In genomic region chr12:108003483-108003882, GRCm38 (mm10) we compare ENCODE assay signal across 8 mouse cellular contexts. TPM values are rescaled to one million over a fixed set of nuclear protein-coding genes. Genes with fewer than 3 reads are reported as not detected.
DNase-seq lines count a peak whose midpoint lies in the region; ATAC-seq and TF ChIP-seq lines count a peak whose summit lies in the region.

Gene Bcl11b, minus strand, starts transcription at chr12:108003602.

- TF ChIP-seq CTCF in cerebellum, adult 2 months (IDR thresholded peaks at IDR 0.05; ENCODE audit: borderline replicate concordance, insufficient read depth, low read depth, low read length): no peak

- intact Hi-C loops in gastrocnemius, postnatal 14 days (cut with DNase I; ENCODE audit: low total_unique reads): no loop called here

- peaks cover 21% of the 10 kb centered on the region; the same call in 1 of the 2 replicates for H3K27me3 ChIP-seq in cerebellum, adult 2 months (ENCODE audit: control insufficient read depth, insufficient read depth, low read length)
- H3K27me3 ChIP-seq in neural tube, embryonic 11.5 days (ENCODE audit: control insufficient read depth, insufficient read depth, low read length): peaks cover 13% of the 10 kb centered on the region
- peaks cover 14% of the 10 kb centered on the region for H3K27me3 ChIP-seq in neural tube, embryonic 12.5 days (replicated peaks)

- no peak for TF ChIP-seq POLR2A in cerebellum, adult 2 months (IDR thresholded peaks at IDR 0.05; ENCODE audit: borderline replicate concordance, insufficient read depth, low read length)

- H3K9ac ChIP-seq in neural tube, embryonic 11.5 days (ENCODE audit: low read length): peak within 1 kb of the TSS; percentile 98
- H3K9ac ChIP-seq in neural tube, embryonic 12.5 days: peak within 1 kb of the TSS; percentile 93

- no peak; the same call in 1 of the 2 replicates for ATAC-seq in neural tube, embryonic 11.5 days (ENCODE audit: insufficient read depth, low FRiP score, low TSS enrichment)
- no peak for ATAC-seq in neural tube, embryonic 12.5 days (ENCODE audit: low FRiP score, low read depth)
- ATAC-seq in erythroid progenitor cell, adult 5-6 weeks (replicated peaks; ENCODE audit: low FRiP score, poor library complexity, severe bottlenecking): no peak

- H3K9me3 ChIP-seq in neural tube, embryonic 11.5 days (ENCODE audit: control insufficient read depth, low read length): no peaks in the 10 kb centered on the region
- no peaks in the 10 kb centered on the region for H3K9me3 ChIP-seq in neural tube, embryonic 12.5 days

- 3% methylated on average over 19 of the region's 19 CpGs for WGBS in cerebellum, adult 2 months
- under 1% methylated on average over 19 of the region's 19 CpGs for WGBS in neural tube, embryonic 11.5 days
- WGBS in neural tube, embryonic 12.5 days: under 1% methylated on average over 19 of the region's 19 CpGs

- no peaks in the 10 kb centered on the region for H3K36me3 ChIP-seq in neural tube, embryonic 11.5 days (ENCODE audit: control insufficient read depth, insufficient read depth, low read length)
- no peaks in the 10 kb centered on the region for H3K36me3 ChIP-seq in neural tube, embryonic 12.5 days

- H3K27ac ChIP-seq in cerebellum, adult 2 months (ENCODE audit: insufficient read depth, low read length): no peak within 1 kb of the TSS
- peak within 1 kb of the TSS; percentile 96 for H3K27ac ChIP-seq in neural tube, embryonic 11.5 days (ENCODE audit: low read depth, low read length)
- H3K27ac ChIP-seq in neural tube, embryonic 12.5 days: peak within 1 kb of the TSS; percentile 92

- no peak for DNase-seq in cerebellum, adult 2 months
- no peak for DNase-seq in cerebellum, postnatal 14 days
- no peak for DNase-seq in neural tube, embryonic 11.5 days (ENCODE audit: low spot score)
- no peak for DNase-seq in neural tube, embryonic 10.5 days (ENCODE audit: extremely low spot score, low spot score)
- no peak for DNase-seq in layer of hippocampus, postnatal 36 days
- no peak for DNase-seq in gastrocnemius, postnatal 14 days

- H3K4me1 ChIP-seq in cerebellum, adult 2 months (ENCODE audit: control insufficient read depth, insufficient read depth, low read length): no peaks in the 10 kb centered on the region
- peaks cover 9% of the 10 kb centered on the region for H3K4me1 ChIP-seq in neural tube, embryonic 11.5 days (ENCODE audit: control insufficient read depth, insufficient read depth, low read length)
- H3K4me1 ChIP-seq in neural tube, embryonic 12.5 days: peaks cover 29% of the 10 kb centered on the region

- peak within 1 kb of the TSS; percentile 22 for H3K4me3 ChIP-seq in cerebellum, adult 2 months (replicated peaks; ENCODE audit: insufficient read depth, low read depth, low read length)
- H3K4me3 ChIP-seq in neural tube, embryonic 11.5 days (ENCODE audit: low read depth, low read length): peak within 1 kb of the TSS; percentile 89
- H3K4me3 ChIP-seq in neural tube, embryonic 12.5 days: peak within 1 kb of the TSS; percentile 81

- H3K4me2 ChIP-seq in neural tube, embryonic 11.5 days (ENCODE audit: low read depth): peak within 1 kb of the TSS; percentile 87
- peak within 1 kb of the TSS; percentile 81 for H3K4me2 ChIP-seq in neural tube, embryonic 12.5 days (replicated peaks)

RNA-seq across cellular contexts. Expression of gene Bcl11b, which starts in this region (rescaled TPM):
- polyA plus RNA-seq in cerebellum, adult 2 months (2012; rRNA removed): 1.9 and 2.5 TPM in 2 replicates
- 9.4 and 9.5 TPM in 2 replicates for polyA plus RNA-seq in neural tube, embryonic 11.5 days (2014; fragmentation: Nextera tagmentation; extraction: Ambion mirVana)
- total RNA-seq in layer of hippocampus, postnatal 36 days (2021): 100 to 1,000 TPM; 134 to 137 TPM
- polyA plus RNA-seq in neural tube, embryonic 12.5 days (2016; fragmentation: Nextera tagmentation; extraction: Ambion mirVana): 25.9 and 27.1 TPM in 2 replicates
- total RNA-seq in erythroid progenitor cell, adult 5-6 weeks (2015; ENCODE audit: low replicate concordance): 0.72 and 1.3 TPM in 2 replicates
- total RNA-seq in erythroid progenitor cell, adult 5-6 weeks (2017; ENCODE audit: low replicate concordance): 0.38 and 1.3 TPM in 2 replicates
- under 1 TPM; 0.06 to 0.11 TPM for total RNA-seq in gastrocnemius, postnatal 14 days (2021)

Comparison
In these comparisons a context has a peak if more than half of its experiments do, and no peak if none do; other contexts are left out.
1. RNA of gene Bcl11b (total RNA-seq): 134 to 137 TPM in layer of hippocampus, postnatal 36 days; 0.38 to 1.3 TPM in erythroid progenitor cell, adult 5-6 weeks and 0.06 to 0.11 TPM in gastrocnemius, postnatal 14 days; every median in the first group is over 10 times any median in the second.
2. H3K4me3 ChIP-seq: peak in every context shown above with its lines; median percentile 89 in neural tube, embryonic 11.5 days; 81 in neural tube, embryonic 12.5 days; 22 in cerebellum, adult 2 months.